Mouse (Mus musculus): ENCODE measurements around the gene Spcs2.
A peak's percentile ranks its signal among the peaks of the same experiment; 100 is the strongest.

Gene Spcs2

GRCm38 (mm10) chr7:99863362-99863761, at the start of gene Spcs2:
Gene Spcs2 (minus strand): TSS chr7:99863462.
- DNase-seq (ENCODE audit: low read depth in 2 of 2, low spot score in 2 of 2) = no peak

GRCm38 (mm10) chr7:99911038-99911437, 47.8 kb upstream of the Spcs2 start:
- DNase-seq (ENCODE audit: low read depth in 2 of 2, low spot score in 2 of 2) = no peak

- DNase-seq (ENCODE audit: low read depth in 2 of 2, low spot score in 2 of 2) = no peak
These were observed 44.2 kb upstream of the Spcs2 start for GRCm38 (mm10) chr7:99907463-99907862.

- no peak for DNase-seq (ENCODE audit: low read depth in 2 of 2, low spot score in 2 of 2)
These were observed 43.1 kb upstream of the Spcs2 start for GRCm38 (mm10) chr7:99906346-99906745.

- DNase-seq (ENCODE audit: low read depth in 2 of 2, low spot score in 2 of 2) = no peak
These were observed 41.3 kb upstream of the Spcs2 start for GRCm38 (mm10) chr7:99904421-99905005.

GRCm38 (mm10) chr7:99902918-99903665, 39.8 kb upstream of the Spcs2 start:
- no peak for DNase-seq (ENCODE audit: low read depth in 2 of 2, low spot score in 2 of 2)

- DNase-seq (ENCODE audit: low read depth in 2 of 2, low spot score in 2 of 2) = no peak
These were observed 38.9 kb upstream of the Spcs2 start for GRCm38 (mm10) chr7:99902208-99902607.

- DNase-seq (ENCODE audit: low read depth in 2 of 2, low spot score in 2 of 2) = no peak
These were observed 33.6 kb upstream of the Spcs2 start for GRCm38 (mm10) chr7:99896905-99897304.

GRCm38 (mm10) chr7:99894478-99894877, 31.2 kb upstream of the Spcs2 start:
- DNase-seq (ENCODE audit: low read depth in 2 of 2, low spot score in 2 of 2) = no peak

GRCm38 (mm10) chr7:99893967-99894366, 30.7 kb upstream of the Spcs2 start:
- DNase-seq (ENCODE audit: low read depth in 2 of 2, low spot score in 2 of 2) = no peak

GRCm38 (mm10) chr7:99892351-99892750, 29.1 kb upstream of the Spcs2 start:
- no peak for DNase-seq (ENCODE audit: low read depth in 2 of 2, low spot score in 2 of 2)

- DNase-seq (ENCODE audit: low read depth in 2 of 2, low spot score in 2 of 2) = no peak
These were observed 28.2 kb upstream of the Spcs2 start for GRCm38 (mm10) chr7:99891471-99891870.

- no peak for DNase-seq (ENCODE audit: low read depth in 2 of 2, low spot score in 2 of 2)
These were observed 27.0 kb upstream of the Spcs2 start for GRCm38 (mm10) chr7:99890168-99890755.

GRCm38 (mm10) chr7:99889175-99889880, 26.1 kb upstream of the Spcs2 start:
- peak; percentile 34 to 50 for DNase-seq (ENCODE audit: low read depth in 2 of 2, low spot score in 2 of 2)

GRCm38 (mm10) chr7:99887743-99888142, 24.5 kb upstream of the Spcs2 start:
- DNase-seq (ENCODE audit: low read depth in 2 of 2, low spot score in 2 of 2) = no peak

- DNase-seq (ENCODE audit: low read depth in 2 of 2, low spot score in 2 of 2) = no peak
These were observed 24.0 kb upstream of the Spcs2 start for GRCm38 (mm10) chr7:99887230-99887735.

GRCm38 (mm10) chr7:99878254-99878653, 15.0 kb upstream of the Spcs2 start:
- DNase-seq (ENCODE audit: low read depth in 2 of 2, low spot score in 2 of 2) = no peak

- DNase-seq (ENCODE audit: low read depth in 2 of 2, low spot score in 2 of 2) = peak; percentile 76 to 82
These were observed 13.1 kb upstream of the Spcs2 start for GRCm38 (mm10) chr7:99876345-99876744.

GRCm38 (mm10) chr7:99875891-99876290, 12.6 kb upstream of the Spcs2 start:
- DNase-seq (ENCODE audit: low read depth in 2 of 2, low spot score in 2 of 2) = no peak

- no peak for DNase-seq (ENCODE audit: low read depth in 2 of 2, low spot score in 2 of 2)
These were observed 10.7 kb upstream of the Spcs2 start for GRCm38 (mm10) chr7:99873965-99874364.

GRCm38 (mm10) chr7:99869296-99869695, 6.0 kb upstream of the Spcs2 start:
- DNase-seq (ENCODE audit: low read depth in 2 of 2, low spot score in 2 of 2) = no peak

- no peak for DNase-seq (ENCODE audit: low read depth in 2 of 2, low spot score in 2 of 2)
These were observed 2.0 kb upstream of the Spcs2 start for GRCm38 (mm10) chr7:99865219-99865618.

Measured in CD8-positive naive resting alpha-beta T cell, adult 2 months (primary cell).